ENCODE assay signal across 17 mouse cellular contexts in the genomic region with DNA sequence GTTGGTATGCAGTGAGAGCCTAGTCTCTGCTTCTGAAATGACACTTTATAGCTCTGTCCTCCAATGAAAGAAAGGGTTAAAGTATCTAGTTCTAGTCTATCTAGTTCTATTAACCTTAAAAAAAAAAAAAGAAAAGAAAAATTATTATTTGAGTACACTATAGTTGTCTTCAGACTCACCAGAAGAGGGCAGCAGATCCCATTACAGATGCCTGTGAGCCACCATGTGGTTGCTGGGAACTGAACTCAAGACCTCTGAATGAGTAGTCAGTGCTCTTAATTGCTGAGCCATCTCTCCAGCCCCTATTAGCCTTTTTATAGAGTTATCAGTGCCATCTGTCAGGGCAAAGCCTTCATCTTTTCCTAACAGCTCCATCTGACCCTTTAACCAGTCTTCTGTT. TPM values are rescaled to one million over a fixed set of nuclear protein-coding genes. Genes with fewer than 3 reads are reported as not detected.
DNase-seq lines count a peak whose midpoint lies in the region; TF ChIP-seq lines count a peak whose summit lies in the region.
"Had no signal": no experiment of that assay in that cellular context is flagged by ENCODE, and none has a peak within 500 bp of the region (broad histone marks: within the 10 kb centered on the region; RNA-seq: fewer than 3 reads in every experiment).

No protein-coding gene starts in this region.

- peak; percentile 52 for TF ChIP-seq RAD21 in MEL (IDR thresholded peaks at IDR 0.05; ENCODE audit: low read depth, low read length)

- no peaks in the 10 kb centered on the region for H3K9me3 ChIP-seq in MEL (replicated peaks; ENCODE audit: insufficient read depth, low read length)
- H3K9me3 ChIP-seq: heart, embryonic 15.5 days; hindbrain, embryonic 13.5 days; limb, embryonic 13.5 days; stomach, embryonic 15.5 days had no signal

- no peak overlapping the region for H3K27ac ChIP-seq in kidney, adult 2 months (ENCODE audit: insufficient read depth, low read depth, low read length)
- H3K27ac ChIP-seq in MEL (ENCODE audit: control insufficient read depth, low read depth, low read length), result no peak overlapping the region
- H3K27ac ChIP-seq: heart, embryonic 15.5 days; hindbrain, embryonic 13.5 days; limb, embryonic 13.5 days; macrophage; neural tube, embryonic 13.5 days; stomach, embryonic 15.5 days had no signal

- peaks cover 9% of the 10 kb centered on the region for H3K4me1 ChIP-seq in kidney, adult 2 months (ENCODE audit: control insufficient read depth, insufficient read depth, low read length)
- peaks cover 0 to 8% of the 10 kb centered on the region in 2 experiments; a peak in 2 of 4 replicates for H3K4me1 ChIP-seq in MEL (ENCODE audit: control insufficient read depth in 1 of 2, insufficient read depth in 2 of 2, low read length in 2 of 2)
- H3K4me1 ChIP-seq: stomach, embryonic 15.5 days had no signal

- TF ChIP-seq EP300 in MEL (IDR thresholded peaks at IDR 0.05; ENCODE audit: low read depth in 1 of 2, low read length in 2 of 2), result no peak

- no peaks in the 10 kb centered on the region for H3K36me3 ChIP-seq in kidney, adult 2 months (ENCODE audit: control insufficient read depth, insufficient read depth, low read length)
- H3K36me3 ChIP-seq in MEL (ENCODE audit: control insufficient read depth in 1 of 2, insufficient read depth in 2 of 2, low read length in 2 of 2), result peaks cover 0 to 8% of the 10 kb centered on the region in 2 experiments; a peak in 2 of 4 replicates
- H3K36me3 ChIP-seq in splenic B cell, adult 2 months (ENCODE audit: control insufficient read depth, insufficient read depth, low read length, poor library complexity, severe bottlenecking), result no peaks in the 10 kb centered on the region
- H3K36me3 ChIP-seq: heart, embryonic 15.5 days; hindbrain, embryonic 13.5 days; limb, embryonic 13.5 days; neural tube, embryonic 13.5 days; stomach, embryonic 15.5 days had no signal

- no peak for TF ChIP-seq POLR2A in kidney, adult 2 months (IDR thresholded peaks at IDR 0.05; ENCODE audit: low read depth, low read length)
- no peak for TF ChIP-seq POLR2A in MEL (IDR thresholded peaks at IDR 0.05; ENCODE audit: control insufficient read depth in 1 of 2, insufficient read depth in 1 of 2, low read depth in 1 of 2, low read length in 2 of 2, poor library complexity in 1 of 2)

- no peak overlapping the region for H3K4me3 ChIP-seq in kidney, adult 2 months (ENCODE audit: insufficient read depth, low read depth, low read length)
- H3K4me3 ChIP-seq in MEL (ENCODE audit: control insufficient read depth in 1 of 2, insufficient read depth in 1 of 2, low read depth in 2 of 2, low read length in 2 of 2), result no peak overlapping the region
- H3K4me3 ChIP-seq: heart, embryonic 15.5 days; hindbrain, embryonic 13.5 days; limb, embryonic 13.5 days; neural tube, embryonic 13.5 days; stomach, embryonic 15.5 days had no signal

- peaks cover 10% of the 10 kb centered on the region for H3K79me2 ChIP-seq in MEL (ENCODE audit: control insufficient read depth, insufficient read depth, low read length, poor library complexity)

- H3K9ac ChIP-seq in MEL (ENCODE audit: control insufficient read depth, low read depth, low read length, poor library complexity, severe bottlenecking), result no peak overlapping the region
- H3K9ac ChIP-seq: heart, embryonic 15.5 days; hindbrain, embryonic 13.5 days; limb, embryonic 13.5 days; neural tube, embryonic 13.5 days; stomach, embryonic 15.5 days had no signal

- 0 out of 2 replicates have a peak, but pooled peaks have one; percentile 29 for TF ChIP-seq CTCF in kidney, adult 2 months (conservative IDR thresholded peaks at IDR 0.05; ENCODE audit: insufficient read depth, insufficient read length, low read depth, low read length)
- peak; percentile 39 to 67 (median 54) for TF ChIP-seq CTCF in MEL (IDR thresholded peaks at IDR 0.05 in 2 of 3, conservative IDR thresholded peaks at IDR 0.05 in 1 of 3; ENCODE audit: control insufficient read depth in 1 of 3, insufficient read depth in 1 of 3, low read depth in 2 of 3, low read length in 3 of 3, poor library complexity in 1 of 3, severe bottlenecking in 1 of 3)

- DNase-seq in kidney, adult 2 months, result no peak
- DNase-seq in kidney, adult 18-20 months, result no peak
- peak; percentile 20 for DNase-seq in retina, embryonic 14.5 days (ENCODE audit: low spot score)
- DNase-seq in retina, postnatal 1 day, result no peak
- DNase-seq in MEL (ENCODE audit: low read depth, low spot score), result peak; percentile 53
- peak; percentile 50 for DNase-seq in splenic B cell, adult 2 months (ENCODE audit: low read depth, low spot score)
- no peak for DNase-seq in embryo, embryonic 11 days
- DNase-seq in urinary bladder, postnatal 14 days (ENCODE audit: low spot score), result no peak
- DNase-seq: gastrocnemius, postnatal 25 days; layer of hippocampus, postnatal 36 days; midbrain, embryonic 14.5 days had no signal

- no peaks in the 10 kb centered on the region for H3K27me3 ChIP-seq in kidney, adult 2 months (replicated peaks; ENCODE audit: control insufficient read depth, insufficient read depth, low read length)
- H3K27me3 ChIP-seq in MEL (ENCODE audit: control insufficient read depth in 1 of 2, insufficient read depth in 2 of 2, low read length in 2 of 2), result no peaks in the 10 kb centered on the region
- no peaks in the 10 kb centered on the region for H3K27me3 ChIP-seq in splenic B cell, adult 2 months (ENCODE audit: control insufficient read depth, insufficient read depth, low read length, poor library complexity, severe bottlenecking)
- H3K27me3 ChIP-seq: heart, embryonic 15.5 days; limb, embryonic 13.5 days; neural tube, embryonic 13.5 days; stomach, embryonic 15.5 days had no signal

TF ChIP-seq in MEL, 35 proteins besides CTCF, POLR2A, EP300 and RAD21:
- TF ChIP-seq SMC3 (IDR thresholded peaks at IDR 0.05; ENCODE audit: low read depth, low read length) (peak; percentile 60), POLR2AphosphoS5 (IDR thresholded peaks at IDR 0.05; ENCODE audit: borderline replicate concordance, low read depth, low read length) (no peak), GABPA (IDR thresholded peaks at IDR 0.05; ENCODE audit: low read depth, low read length) (no peak), MYC (IDR thresholded peaks at IDR 0.05; ENCODE audit: low read depth, low read length) (peak; percentile 88), UBTF (IDR thresholded peaks at IDR 0.05; ENCODE audit: borderline replicate concordance, insufficient read depth, low read depth, low read length) (no peak), POLR2AphosphoS2 (IDR thresholded peaks at IDR 0.05; ENCODE audit: low read length) (no peak), TCF12 (IDR thresholded peaks at IDR 0.05; ENCODE audit: low read depth, low read length) (no peak), MXI1 (IDR thresholded peaks at IDR 0.05; ENCODE audit: low read depth, low read length) (no peak), USF2 (IDR thresholded peaks at IDR 0.05; ENCODE audit: borderline replicate concordance in 1 of 2, insufficient read depth in 1 of 2, low read depth in 1 of 2, low read length in 2 of 2) (no peak), CHD2 (IDR thresholded peaks at IDR 0.05; ENCODE audit: low read length) (no peak), ZC3H11A (IDR thresholded peaks at IDR 0.05; ENCODE audit: low read depth, low read length) (peak; percentile 33; the same call in 1 of the 2 replicates), ZNF384 (IDR thresholded peaks at IDR 0.05; ENCODE audit: low read depth, low read length) (peak; percentile 95)
TF ChIP-seq in MEL: peak in this region for 4.

RNA-seq across cellular contexts. Expression of a gene that starts 3.0 kb away (rescaled TPM):
- polyA plus RNA-seq in kidney, adult 2 months (2012; rRNA removed), result 156 and 211 TPM in 2 replicates
- total RNA-seq in MEL (2012; rRNA removed), result 39.0 and 39.3 TPM in 2 replicates
- polyA plus RNA-seq in MEL (2012; ENCODE audit: insufficient read depth in 1 of 2, insufficient read length in 2 of 2, low read depth in 1 of 2, low replicate concordance in 2 of 2, missing spikeins in 1 of 2), result 10 to 100 TPM in 1 of 2 experiments, not detected in 1; 40.4 TPM

Comparison
In these comparisons a context has a peak if more than half of its experiments do, and no peak if none do; other contexts are left out.
1. DNase-seq: peak in retina, embryonic 14.5 days (single experiment), MEL (single experiment) and splenic B cell, adult 2 months (single experiment); none in kidney, adult 2 months (single experiment), kidney, adult 18-20 months (single experiment), retina, postnatal 1 day (single experiment), embryo, embryonic 11 days (single experiment) and urinary bladder, postnatal 14 days (single experiment).